Mouse (Mus musculus): ENCODE data around the gene Cgref1. TPM values are rescaled to one million over a fixed set of nuclear protein-coding genes. Genes with fewer than 3 reads are reported as not detected.

Cgref1 gene
- total RNA-seq (2015; ENCODE audit: low replicate concordance) (not detected in 2 replicates), total RNA-seq (2017; ENCODE audit: low replicate concordance) (not detected in 2 replicates)

DNA sequence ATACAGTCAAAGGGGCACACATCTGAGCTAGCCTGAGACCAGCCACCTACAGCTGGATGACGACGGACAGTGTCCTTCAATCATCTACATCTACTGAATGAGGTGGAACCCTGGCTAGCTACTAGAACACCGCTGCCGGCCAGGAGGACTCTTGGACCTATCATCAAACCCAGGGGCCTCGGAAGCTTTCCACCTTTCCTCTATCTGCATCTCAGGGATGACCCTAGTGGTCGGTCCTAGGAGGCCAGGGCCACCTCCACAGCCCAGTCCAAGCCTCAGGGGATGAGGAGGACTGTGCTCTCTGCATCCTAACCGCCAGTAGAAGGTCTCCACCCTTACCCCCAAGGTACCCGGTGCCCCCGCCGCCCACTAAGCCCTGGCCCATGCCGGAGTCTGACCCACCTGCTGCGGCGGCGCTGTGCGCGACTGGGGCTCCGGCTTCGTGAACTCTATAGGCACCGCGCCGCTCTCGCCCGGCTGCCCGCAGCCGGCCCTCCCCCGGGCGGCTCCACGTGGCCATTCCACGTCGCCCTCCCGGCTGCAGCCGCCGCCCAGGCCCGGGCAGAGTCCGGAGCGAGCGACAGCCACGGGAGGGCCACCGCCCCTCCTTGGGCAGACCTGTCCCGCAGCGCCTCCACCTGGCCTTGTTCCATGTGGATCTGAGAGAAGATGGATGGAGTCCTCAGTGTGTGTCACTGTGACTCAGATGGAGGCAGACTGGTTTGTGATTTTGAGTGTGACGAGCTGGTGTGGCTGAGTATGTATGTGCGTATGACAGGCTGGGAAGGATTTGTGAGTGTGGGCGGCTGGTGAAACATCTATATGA lies at the start of gene Cgref1:
Gene Cgref1, minus strand, starts transcription at position 636 of the 826 bp plus-strand sequence.
- ATAC-seq (replicated peaks; ENCODE audit: low FRiP score, poor library complexity, severe bottlenecking): no peak

DNA sequence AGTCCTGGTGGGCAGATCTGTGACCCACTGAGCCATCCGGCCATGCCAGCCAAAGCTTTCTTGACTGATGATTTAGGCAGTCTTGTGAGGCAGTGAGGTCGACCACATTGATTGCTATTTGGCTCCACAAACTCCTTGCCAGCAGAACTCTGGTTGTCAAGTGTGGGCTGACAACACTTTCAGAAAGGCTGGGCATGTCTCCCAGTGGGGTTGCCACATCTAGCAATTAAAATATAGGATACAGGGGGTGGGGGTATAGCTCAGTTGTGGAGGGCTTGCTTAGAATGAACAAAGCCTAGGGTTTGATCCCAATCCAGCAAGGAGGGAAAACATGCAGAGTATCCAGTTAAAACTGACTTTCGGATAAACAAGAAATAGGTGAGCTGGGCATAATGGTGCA lies 48.7 kb upstream of the Cgref1 start:
- no peak for ATAC-seq (replicated peaks; ENCODE audit: low FRiP score, poor library complexity, severe bottlenecking)

DNA sequence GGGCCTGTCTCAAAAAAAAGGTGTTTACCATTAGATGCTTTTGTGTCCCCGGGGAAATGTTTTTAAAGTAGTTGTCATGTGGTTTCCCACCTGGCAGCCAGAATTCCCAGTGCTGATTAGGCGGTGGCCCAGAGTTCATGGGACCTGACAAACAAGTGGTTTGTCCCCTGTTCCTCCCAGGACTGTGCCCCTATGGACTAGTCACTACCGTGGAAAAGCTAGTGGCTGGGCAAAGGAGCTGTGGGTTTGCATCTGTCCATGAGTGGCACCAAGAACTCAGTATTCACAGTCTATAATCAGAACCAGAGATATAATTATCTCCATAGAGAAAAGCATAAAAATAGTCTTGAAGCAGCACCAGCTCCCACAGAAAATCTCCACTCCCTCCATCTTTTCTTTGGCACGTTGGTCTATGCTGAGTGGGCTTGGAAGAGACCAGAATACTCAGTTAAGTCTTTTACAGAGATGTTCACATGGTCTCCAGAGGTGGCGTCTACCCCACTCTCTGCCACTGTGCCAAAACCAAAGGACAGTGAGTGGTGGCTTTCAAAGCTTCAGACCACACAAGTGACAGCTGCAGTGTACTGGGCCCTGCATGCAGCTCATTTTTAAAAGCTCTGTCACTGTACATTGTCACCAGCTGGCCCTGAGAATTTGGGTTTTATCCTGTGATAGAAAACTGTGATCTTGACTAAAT lies 47.7 kb upstream of the Cgref1 start:
- no peak for ATAC-seq (replicated peaks; ENCODE audit: low FRiP score, poor library complexity, severe bottlenecking)

DNA sequence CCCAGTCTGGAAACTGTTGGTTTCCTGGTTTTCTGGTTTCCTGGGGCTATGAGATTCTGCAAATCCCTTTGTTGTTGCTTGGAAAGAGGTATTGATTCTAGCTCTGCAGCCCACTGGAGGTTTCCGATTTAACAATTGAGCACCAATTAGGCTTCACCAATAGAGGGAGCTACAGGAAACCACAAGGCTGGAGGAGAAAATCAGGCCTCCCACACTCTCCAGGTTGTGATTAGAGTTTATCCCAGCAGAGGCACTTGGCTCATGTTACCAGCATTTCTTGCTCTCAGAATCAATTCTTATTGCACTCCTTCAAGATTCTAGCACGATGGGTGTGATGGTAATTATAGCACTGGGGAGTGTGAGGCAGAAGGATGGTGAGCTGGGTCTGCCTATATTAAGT lies 37.0 kb upstream of the Cgref1 start:
- no peak for ATAC-seq (replicated peaks; ENCODE audit: low FRiP score, poor library complexity, severe bottlenecking)

DNA sequence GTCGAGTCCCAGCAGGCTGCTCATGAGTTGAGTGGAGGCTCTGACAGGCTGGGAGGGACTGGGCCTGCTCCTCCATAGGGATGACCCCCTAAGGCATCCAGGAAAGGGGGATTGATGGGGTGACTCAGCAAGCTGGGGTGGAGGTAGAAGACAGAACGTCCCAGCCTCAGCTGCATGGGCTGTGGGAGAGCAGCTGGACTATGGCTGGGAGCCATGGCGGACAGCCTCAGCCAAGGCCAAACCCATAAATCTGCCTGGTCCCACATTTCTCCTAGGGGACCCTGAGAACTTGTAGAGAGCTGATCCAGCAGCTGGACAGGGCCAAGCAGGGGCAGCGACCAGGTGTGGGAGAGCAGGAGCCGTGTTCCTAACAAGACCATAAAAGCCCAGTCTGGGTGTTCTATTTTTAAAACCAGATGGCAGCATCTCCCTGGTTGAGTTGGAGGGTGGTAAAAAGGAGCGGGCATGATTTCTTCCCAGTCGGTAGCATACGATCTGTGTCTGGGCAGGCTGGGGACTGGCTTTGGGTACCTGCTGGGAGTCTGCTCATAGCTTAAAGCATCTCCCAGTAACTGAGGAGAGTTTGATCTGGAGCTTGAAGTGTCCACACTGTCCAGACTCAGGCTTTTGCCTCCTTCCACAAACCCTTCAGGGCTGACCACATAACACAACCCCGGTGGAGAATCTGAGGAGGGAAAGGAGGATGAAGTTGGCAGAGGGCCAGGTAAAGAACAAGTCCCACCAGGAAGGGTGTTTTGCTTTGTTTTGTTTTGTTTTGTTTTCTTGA lies 29.7 kb upstream of the Cgref1 start:
- no peak for ATAC-seq (replicated peaks; ENCODE audit: low FRiP score, poor library complexity, severe bottlenecking)

DNA sequence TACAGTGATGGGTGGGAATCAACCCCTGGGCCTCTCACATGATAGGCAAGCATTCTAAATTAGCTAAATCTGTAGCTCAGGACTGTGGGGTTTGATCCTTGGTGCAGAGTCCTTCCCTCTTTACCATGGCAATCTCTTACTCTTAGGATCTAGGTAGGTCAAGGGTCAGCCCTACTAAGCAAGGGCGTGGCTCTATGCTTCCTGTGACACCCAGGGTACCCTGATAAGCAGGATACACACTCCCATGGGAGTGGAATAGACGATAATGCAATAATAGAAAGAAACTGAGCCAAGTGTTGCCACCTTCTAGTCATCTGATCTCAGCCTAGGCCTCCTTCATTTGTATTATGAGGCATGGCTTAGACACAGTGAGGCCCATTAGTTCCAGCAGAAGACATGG lies 24.0 kb upstream of the Cgref1 start:
- no peak for ATAC-seq (replicated peaks; ENCODE audit: low FRiP score, poor library complexity, severe bottlenecking)

DNA sequence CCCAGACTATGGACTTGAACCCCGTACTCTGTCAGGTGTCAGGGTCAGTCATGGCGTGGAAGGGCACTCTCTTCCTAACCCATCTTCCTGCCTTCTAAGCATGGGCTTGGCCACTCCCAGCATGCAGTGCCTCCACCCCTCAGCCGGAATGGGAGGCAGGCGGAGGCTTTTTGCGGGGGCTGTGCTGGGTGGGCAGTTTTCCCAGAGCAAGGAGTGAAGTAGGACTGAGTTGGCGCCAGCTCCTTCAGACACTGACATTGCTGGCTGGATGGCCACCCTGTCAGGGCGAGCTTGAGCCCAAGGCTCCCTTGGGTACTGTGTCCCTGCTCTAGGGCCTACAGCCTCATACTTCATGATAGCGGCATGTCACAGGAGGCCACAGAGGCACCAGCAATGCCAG lies 23.0 kb upstream of the Cgref1 start, which contains the start of gene Tcf23:
Gene Tcf23, plus strand, starts transcription at position 247 of the 400 bp plus-strand sequence.
- 0 out of 2 replicates have a peak, but pooled peaks have one; percentile 38 for ATAC-seq (replicated peaks; ENCODE audit: low FRiP score, poor library complexity, severe bottlenecking)

DNA sequence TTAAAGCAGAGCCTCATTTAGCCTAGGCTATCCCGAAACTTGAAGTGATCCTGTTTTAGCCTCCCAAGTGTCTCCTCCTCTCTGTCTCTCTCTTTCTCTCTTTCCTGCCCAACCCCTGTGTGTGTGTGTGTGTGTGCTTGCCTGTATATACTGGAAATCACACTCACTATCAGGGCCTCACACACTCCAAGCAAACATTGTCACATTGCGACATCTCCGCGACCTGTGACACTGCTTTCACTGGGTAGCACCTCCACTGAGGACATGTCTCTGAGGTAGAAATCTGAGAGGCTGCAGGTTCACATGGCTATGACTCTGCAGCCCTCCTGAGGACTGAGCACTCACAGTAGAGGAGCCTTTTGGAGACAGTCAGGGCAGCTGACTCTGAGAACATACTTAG lies 20.8 kb upstream of the Cgref1 start:
- no peak for ATAC-seq (replicated peaks; ENCODE audit: low FRiP score, poor library complexity, severe bottlenecking)

DNA sequence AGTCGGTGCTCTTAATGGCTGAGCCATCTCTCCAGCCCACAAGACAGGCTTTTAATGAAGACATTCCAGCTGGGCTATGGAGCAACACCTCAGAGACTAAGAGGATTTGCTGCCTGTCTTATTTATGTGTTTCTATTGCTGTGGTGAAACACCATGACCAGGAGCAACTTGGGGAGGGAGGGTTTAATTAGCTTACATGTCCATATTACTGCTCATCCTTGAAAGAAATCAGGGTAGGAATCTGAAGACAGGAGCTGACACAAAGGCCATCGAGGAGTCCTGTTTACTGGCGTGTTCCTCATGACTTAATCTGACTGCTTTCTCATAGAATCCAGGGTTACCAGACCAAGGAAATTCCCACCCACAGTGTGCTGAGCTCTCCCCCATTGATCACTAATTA lies 18.5 kb upstream of the Cgref1 start:
- ATAC-seq (replicated peaks; ENCODE audit: low FRiP score, poor library complexity, severe bottlenecking): no peak

DNA sequence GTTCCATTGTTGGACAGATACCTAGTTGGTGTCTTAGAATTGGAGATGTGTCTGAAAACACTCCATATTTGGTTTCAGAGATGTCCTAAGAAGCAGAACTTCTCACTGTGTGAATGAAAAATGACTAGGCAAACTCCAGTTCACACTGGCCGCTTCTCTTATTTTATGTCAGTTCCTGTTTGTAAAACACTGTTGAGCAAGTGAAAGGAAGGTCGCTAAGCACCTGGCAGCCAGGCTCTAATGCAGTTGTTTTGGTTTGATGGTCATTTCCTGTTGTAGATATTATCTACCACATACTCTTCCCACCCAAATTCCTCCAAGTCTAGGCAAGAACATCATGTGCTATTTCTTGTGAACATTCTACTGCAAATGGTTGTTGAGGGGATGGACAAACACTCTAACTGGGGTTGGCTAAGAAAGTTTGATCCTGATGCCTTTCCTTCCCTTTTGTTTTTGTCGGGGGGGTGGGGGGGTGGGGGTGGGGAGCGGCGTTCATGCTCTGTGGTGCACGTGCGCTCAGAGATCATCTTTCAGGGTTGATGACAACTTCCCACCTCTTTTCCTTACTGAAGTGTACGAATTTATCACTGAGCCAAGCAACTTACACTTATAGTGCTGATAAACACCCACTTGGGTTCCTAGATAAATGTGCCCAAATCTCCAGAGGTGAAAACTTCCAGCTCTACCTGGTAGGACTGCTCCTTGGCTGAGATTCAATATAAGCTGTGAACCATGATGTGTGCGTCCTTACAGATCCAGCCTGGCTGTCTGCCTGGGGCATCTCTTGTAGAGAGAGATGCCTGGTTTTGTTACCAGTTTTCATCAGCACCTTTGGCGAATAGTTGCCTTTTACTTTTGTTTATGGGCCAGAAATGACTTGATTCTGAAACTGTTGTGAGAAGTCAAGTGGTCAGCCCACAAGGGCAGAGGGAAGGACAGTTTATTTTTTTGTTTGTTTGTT lies 16.4 kb upstream of the Cgref1 start:
- ATAC-seq (replicated peaks; ENCODE audit: low FRiP score, poor library complexity, severe bottlenecking): no peak

DNA sequence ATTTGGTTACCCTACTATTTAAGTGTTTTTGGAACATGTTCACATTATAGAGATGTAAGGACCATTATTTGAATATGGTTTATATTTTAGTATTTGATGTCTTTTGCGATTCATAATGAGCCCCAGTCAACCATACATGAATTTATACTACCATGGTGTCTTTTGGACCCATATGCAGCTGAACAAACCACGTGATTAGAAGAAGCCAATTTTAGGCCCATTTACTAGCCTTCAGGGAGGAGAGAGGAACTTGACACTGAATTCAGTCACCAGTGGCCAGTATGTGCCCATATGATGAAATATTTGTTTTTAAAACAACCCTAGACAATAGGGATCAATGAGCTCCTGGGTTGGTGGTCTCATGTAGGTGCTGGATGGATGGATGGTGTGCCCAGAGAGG lies 15.4 kb upstream of the Cgref1 start:
- no peak for ATAC-seq (replicated peaks; ENCODE audit: low FRiP score, poor library complexity, severe bottlenecking)

DNA sequence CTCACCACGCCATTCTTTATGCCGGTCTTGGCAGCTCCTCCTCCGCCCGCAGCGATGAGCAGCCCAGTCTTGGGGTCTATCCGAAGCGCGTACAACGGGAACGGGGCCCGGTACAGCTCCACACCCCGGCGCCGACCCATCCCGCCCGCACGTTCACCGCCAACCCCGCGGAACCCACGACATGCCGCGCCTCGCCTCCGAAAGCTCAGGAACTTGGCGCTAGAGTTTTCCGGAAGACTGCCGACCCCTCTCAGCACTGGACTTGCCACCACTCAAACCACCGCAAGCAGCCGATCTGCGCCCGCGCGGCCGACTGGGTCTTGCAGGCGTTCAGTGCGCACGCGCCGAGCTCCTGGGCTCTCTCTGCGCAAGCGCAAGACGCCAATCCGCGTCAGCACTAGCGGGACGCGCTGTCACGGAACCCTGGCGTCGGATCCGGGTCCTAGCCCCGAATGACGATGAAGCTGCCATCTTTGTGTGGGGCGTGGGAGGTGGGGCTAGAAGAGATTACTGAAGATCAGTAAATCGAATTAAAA lies 14.6 kb upstream of the Cgref1 start, which contains the start of gene Preb:
Gene Preb, minus strand, starts transcription at position 396 of the 536 bp plus-strand sequence.
- peak; percentile 96 for ATAC-seq (replicated peaks; ENCODE audit: low FRiP score, poor library complexity, severe bottlenecking)

DNA sequence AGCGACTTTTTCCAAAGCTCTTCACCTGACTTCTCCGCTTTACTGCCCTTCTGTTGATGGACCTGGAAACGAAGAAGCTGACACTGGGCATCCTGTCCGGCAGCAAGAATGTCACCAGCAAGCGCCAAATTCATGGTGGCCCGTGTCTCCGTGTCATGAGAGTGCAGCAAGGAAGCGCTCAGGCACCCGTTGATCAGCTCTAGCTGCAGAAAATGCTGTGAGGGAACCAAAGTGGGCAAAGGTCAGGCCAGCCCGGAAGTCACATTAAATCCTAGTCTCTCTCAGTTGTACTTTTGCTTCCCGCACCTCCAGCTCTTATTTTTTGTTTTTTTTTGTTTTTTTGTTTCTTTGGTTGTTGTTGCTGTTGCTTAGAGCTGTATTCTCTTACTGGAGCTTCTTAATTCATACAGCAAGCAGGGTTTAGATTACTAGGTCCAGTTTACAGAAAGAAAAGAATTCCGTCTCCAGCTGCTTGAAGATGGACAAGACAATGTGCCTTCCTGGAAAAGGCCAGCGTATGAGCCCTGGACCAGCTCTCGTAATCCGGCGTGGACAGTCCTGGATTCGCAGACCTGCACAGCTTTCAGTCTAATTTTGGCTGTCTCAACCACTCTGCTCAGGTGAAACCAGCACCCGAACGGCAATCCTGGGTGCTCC lies 13.9 kb upstream of the Cgref1 start:
- peak; percentile 23 for ATAC-seq (replicated peaks; ENCODE audit: low FRiP score, poor library complexity, severe bottlenecking)

DNA sequence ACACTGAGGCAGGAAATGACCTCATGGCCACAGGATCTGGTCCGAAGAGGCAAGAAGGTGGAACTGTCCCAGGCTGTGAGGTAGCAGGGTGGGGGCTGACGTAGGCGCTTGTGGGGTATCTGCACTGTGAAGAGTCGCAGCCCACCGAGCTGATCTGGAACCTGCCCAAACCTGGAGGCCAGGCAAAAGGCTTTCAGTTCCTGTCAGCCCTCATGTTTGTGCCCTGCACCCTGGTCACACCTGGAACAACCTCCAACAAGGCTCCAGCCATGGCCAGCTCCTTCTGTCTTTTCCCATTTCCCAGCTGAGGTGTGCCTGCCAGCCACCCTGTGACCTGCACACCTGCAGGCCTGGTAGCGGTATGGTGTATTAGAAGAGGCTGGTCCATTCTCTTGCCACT lies 12.5 kb upstream of the Cgref1 start:
- ATAC-seq (replicated peaks; ENCODE audit: low FRiP score, poor library complexity, severe bottlenecking): no peak

DNA sequence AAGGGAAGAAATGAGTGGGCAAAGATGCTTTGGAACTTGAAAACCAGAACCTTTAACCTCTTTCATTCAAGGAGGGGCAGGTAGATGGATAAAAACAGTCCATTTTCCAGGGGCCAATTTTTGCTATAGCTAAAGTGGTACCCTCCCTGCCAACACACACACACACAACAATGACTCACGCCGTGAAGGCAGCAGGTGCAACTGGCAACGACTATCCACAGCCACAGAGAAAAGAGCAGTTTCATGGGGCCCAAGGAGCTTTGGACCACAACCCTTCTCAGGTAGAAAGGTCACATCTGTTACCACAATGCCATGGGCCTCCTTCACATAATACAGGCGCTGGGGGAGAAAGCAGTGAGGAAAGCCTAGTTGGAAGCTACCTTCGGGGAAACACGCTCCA lies 10.4 kb upstream of the Cgref1 start:
- no peak for ATAC-seq (replicated peaks; ENCODE audit: low FRiP score, poor library complexity, severe bottlenecking)

DNA sequence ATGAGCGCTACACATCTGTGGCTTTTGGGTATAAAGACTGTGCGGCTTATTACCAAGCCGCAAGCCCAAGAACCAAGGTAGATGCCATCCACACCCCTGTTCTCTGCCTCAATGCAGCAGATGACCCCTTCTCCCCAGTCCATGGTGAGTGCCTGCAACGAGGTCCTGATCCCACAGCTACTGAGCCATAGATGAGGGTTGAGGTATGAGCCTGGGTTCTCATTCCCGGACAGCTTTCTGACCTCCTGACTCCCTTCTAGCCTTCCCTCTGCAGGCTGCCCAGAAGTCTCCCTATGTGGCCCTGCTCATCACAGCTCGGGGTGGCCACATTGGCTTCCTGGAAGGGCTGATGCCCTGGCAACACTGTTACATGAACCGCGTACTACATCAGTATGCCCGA lies 9.2 kb upstream of the Cgref1 start:
- ATAC-seq (replicated peaks; ENCODE audit: low FRiP score, poor library complexity, severe bottlenecking): no peak

DNA sequence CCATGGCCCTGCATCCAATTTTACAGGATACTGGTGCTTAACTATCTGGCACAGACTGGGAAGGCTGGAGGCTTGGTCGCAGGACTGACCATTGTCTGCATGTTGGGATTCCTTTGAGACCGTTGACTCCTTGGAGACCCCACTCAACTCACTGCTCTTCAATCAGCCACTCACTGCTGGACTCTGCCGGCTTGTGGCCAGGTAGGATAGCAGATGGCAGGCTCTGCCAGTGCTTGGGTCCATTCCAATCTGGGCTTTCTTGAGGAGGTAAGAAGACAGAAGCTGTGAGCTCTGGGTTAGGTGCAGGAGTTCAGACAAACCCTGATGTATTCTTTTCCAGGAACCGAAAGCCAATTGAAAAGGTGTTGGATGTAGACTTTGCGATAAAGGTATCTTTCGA lies 8.7 kb upstream of the Cgref1 start:
- no peak for ATAC-seq (replicated peaks; ENCODE audit: low FRiP score, poor library complexity, severe bottlenecking)

DNA sequence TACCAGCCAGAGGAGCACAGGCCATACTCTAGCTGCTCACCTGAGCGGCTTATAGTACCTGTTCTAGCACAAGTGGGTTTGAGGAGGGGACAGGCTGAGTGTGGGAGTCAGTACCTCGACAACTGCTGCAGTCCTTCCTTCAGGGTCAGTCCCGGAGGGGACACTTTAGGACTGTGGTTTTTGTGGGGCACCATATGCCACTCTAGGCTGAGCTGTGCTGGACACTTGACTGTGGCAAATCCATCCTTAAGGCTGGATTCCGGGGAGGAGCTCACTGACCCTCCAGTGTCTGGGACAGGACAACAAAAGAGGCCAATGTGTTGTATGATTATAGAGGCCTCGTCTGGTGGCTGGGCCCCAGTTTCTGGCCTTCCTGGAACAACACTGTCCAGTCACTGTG lies 7.2 kb upstream of the Cgref1 start:
- ATAC-seq (replicated peaks; ENCODE audit: low FRiP score, poor library complexity, severe bottlenecking): no peak

All from erythroblast, adult 5-6 weeks (primary cell).